Mouse (Mus musculus) spleen, adult 2 months (tissue): ENCODE data around the gene Irf2bp2.

Source experiments
- CTCF ChIP-seq: fragments of 200-500 bp; IDR thresholded peaks from 2 replicates; pipeline ENCODE4 v1.5.1; 2011; ENCODE audit warnings: mild to moderate bottlenecking, inconsistent platforms; ENCODE audit not compliant: insufficient read depth, insufficient read length, insufficient replicate concordance; ENCODE audit errors: extremely low read depth
- POLR2A ChIP-seq: fragments of 200-500 bp; IDR thresholded peaks from 2 replicates; pipeline ENCODE4 v1.6.1; 2011; ENCODE audit warnings: low read depth, low read length, inconsistent platforms

GRCm38 (mm10) chr8:126571065-126571660 lies 22.6 kb downstream of the Irf2bp2 start:
- TF ChIP-seq CTCF (no peak), POLR2A (no peak)
